Mouse (Mus musculus): ENCODE data around the gene Fam98c.

DNA sequence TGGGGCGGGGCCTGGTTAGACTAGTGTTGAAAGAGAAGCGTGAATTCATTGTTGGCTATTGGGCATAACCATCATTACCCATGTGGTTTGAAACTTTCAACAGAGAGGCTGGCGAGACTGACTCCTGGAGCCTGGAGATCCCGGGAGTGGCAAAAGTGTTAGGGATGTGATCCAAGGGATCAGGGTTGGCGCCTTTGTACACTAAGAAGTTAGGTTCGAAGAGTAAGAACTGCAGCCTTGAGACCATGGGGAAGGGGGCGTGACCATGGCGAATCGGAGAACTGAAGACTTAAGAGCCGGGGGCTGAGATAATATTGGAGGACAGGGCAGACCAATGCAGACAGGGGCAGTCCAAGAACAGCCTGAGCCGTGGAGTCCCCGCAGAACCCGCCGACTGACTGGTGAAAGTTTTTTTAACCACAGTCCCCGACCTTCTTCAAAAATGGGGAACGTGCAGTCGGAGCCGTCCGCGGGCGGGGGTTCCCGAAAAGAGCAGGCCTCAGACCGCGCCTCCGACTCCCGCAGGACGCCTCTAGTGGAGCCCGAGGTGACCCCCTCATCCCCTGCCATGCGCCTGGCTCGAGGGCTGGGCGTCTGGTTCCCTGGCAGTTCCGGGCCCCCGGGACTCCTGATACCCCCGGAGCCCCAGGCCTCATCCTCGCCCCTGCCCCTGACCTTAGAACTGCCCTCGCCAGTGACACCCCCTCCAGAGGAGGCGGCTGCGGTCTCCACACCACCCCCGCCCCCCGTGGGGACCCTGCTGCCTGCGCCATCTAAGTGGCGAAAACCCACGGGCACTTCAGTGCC, 14.9 kb upstream of the Fam98c start:
- TF ChIP-seq EP300 (IDR thresholded peaks at IDR 0.05; ENCODE audit: low read length), result no peak
- TF ChIP-seq USF1 (IDR thresholded peaks at IDR 0.05; ENCODE audit: low read depth, low read length), result no peak
- no peak for TF ChIP-seq CTCF (conservative IDR thresholded peaks at IDR 0.05 in 1 of 2, IDR thresholded peaks at IDR 0.05 in 1 of 2; ENCODE audit: low read depth in 2 of 2, low read length in 2 of 2)
- no peak for TF ChIP-seq POLR2AphosphoS2 (IDR thresholded peaks at IDR 0.05; ENCODE audit: low read depth, low read length)
- no peak for TF ChIP-seq MAFK (IDR thresholded peaks at IDR 0.05; ENCODE audit: insufficient replicate concordance, low read length)
- TF ChIP-seq MXI1 (IDR thresholded peaks at IDR 0.05; ENCODE audit: low read depth, low read length), result peak; percentile 83; the same call in 1 of the 2 replicates
- no peak for TF ChIP-seq ZC3H11A (IDR thresholded peaks at IDR 0.05; ENCODE audit: low read depth, low read length)
- no peak for TF ChIP-seq ZNF384 (IDR thresholded peaks at IDR 0.05; ENCODE audit: low read depth, low read length)
- TF ChIP-seq RCOR1 (conservative IDR thresholded peaks at IDR 0.05; ENCODE audit: low read depth, low read length), result no peak
- TF ChIP-seq USF2 (conservative IDR thresholded peaks at IDR 0.05; ENCODE audit: low read depth, low read length), result no peak
- TF ChIP-seq SIN3A (IDR thresholded peaks at IDR 0.05; ENCODE audit: low read length), result no peak
- TF ChIP-seq GABPA (IDR thresholded peaks at IDR 0.05; ENCODE audit: insufficient replicate concordance, low read depth, low read length), result no peak
- TF ChIP-seq BHLHE40 (IDR thresholded peaks at IDR 0.05; ENCODE audit: low read depth, low read length), result no peak

Data from CH12.LX (cell line).